Mouse (Mus musculus) liver, adult (tissue): ENCODE results near the gene Chst5.

Source experiments
- GATA4 ChIP-seq: IDR thresholded peaks from 2 replicates; pipeline ENCODE4 v1.6.1; 2014; ENCODE audit warnings: mild to moderate bottlenecking, low read length; ENCODE audit not compliant: insufficient replicate concordance

Gene Chst5

GRCm38 (mm10) chr8:111932580-111933336, 22.5 kb upstream of the Chst5 start:
- TF ChIP-seq GATA4: no peak

GRCm38 (mm10) chr8:111931721-111932120, 21.5 kb upstream of the Chst5 start:
- no peak for TF ChIP-seq GATA4

GRCm38 (mm10) chr8:111929648-111930344, 19.5 kb upstream of the Chst5 start:
- TF ChIP-seq GATA4: no peak

- no peak for TF ChIP-seq GATA4
Measured at GRCm38 (mm10) chr8:111924976-111925375, 14.7 kb upstream of the Chst5 start.

GRCm38 (mm10) chr8:111923383-111923804, 13.1 kb upstream of the Chst5 start:
- TF ChIP-seq GATA4: no peak

- TF ChIP-seq GATA4: no peak
Measured at GRCm38 (mm10) chr8:111920971-111921370, 10.7 kb upstream of the Chst5 start.

GRCm38 (mm10) chr8:111919663-111920062, 9.4 kb upstream of the Chst5 start:
- TF ChIP-seq GATA4: no peak

- no peak for TF ChIP-seq GATA4
Measured at GRCm38 (mm10) chr8:111912860-111913432, 2.7 kb upstream of the Chst5 start.

- no peak for TF ChIP-seq GATA4
Measured at GRCm38 (mm10) chr8:111911572-111911971, 1.3 kb upstream of the Chst5 start.

GRCm38 (mm10) chr8:111905500-111906121, 4.6 kb downstream of the Chst5 start:
- TF ChIP-seq GATA4: no peak

GRCm38 (mm10) chr8:111902080-111902479, 8.2 kb downstream of the Chst5 start:
- TF ChIP-seq GATA4: no peak

GRCm38 (mm10) chr8:111898586-111898985, 11.7 kb downstream of the Chst5 start:
- TF ChIP-seq GATA4: no peak

GRCm38 (mm10) chr8:111894955-111895354, 15.3 kb downstream of the Chst5 start:
- no peak for TF ChIP-seq GATA4

- no peak for TF ChIP-seq GATA4
Measured at GRCm38 (mm10) chr8:111892615-111893014, 17.6 kb downstream of the Chst5 start.

GRCm38 (mm10) chr8:111891983-111892382, 18.3 kb downstream of the Chst5 start:
- no peak for TF ChIP-seq GATA4

GRCm38 (mm10) chr8:111890911-111891303, 19.3 kb downstream of the Chst5 start:
- no peak for TF ChIP-seq GATA4
